Mouse (Mus musculus): ENCODE measurements around the gene Ccnb1.

DNA sequence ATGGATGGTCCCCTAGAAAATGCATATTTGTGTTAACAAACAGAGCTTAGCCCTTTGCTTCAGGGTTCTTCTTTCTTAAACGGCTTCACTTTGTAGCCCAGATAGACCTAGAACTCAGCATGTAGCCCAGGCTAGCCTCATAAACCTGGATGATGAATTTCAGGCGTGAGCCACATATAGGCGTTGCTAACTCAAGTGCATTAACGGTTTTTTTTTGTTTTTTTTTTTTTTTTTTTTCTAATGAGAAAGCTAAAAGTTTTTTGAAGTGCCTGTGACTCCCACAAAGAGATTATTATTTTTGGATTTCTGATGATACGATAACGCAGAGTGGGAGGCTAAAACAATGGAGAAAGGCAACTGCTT is 47.3 kb upstream of the Ccnb1 start:
- TF ChIP-seq CTCF (IDR thresholded peaks at IDR 0.05; ENCODE audit: low read depth, low read length): no peak
- no peak for TF ChIP-seq POLR2A (IDR thresholded peaks at IDR 0.05; ENCODE audit: extremely low read depth, insufficient read depth, low read length)
